Mouse (Mus musculus): Measurements from ENCODE around the gene Tmem120a.

GRCm38 (mm10) chr5:135722121-135722520 is 22.1 kb downstream of the Tmem120a start:
- TF ChIP-seq CTCF (IDR thresholded peaks at IDR 0.05; ENCODE audit: extremely low read depth, insufficient read depth, low read length) = no peak
- TF ChIP-seq POLR2A (IDR thresholded peaks at IDR 0.05; ENCODE audit: extremely low read depth, insufficient read depth, low read length) = no peak
